Mouse (Mus musculus): ENCODE data around the gene Eif1.

GRCm38 (mm10) chr11:100356819-100357211 lies 37.1 kb downstream of the Eif1 start:
- TF ChIP-seq CTCF (IDR thresholded peaks at IDR 0.05; ENCODE audit: extremely low read depth, insufficient read depth, insufficient read length, insufficient replicate concordance) (no peak), POLR2A (IDR thresholded peaks at IDR 0.05; ENCODE audit: low read depth, low read length) (no peak)
